Mouse (Mus musculus) lung, adult 2 months (tissue): ENCODE results near the gene Fam98b.

Experiments
- CTCF ChIP-seq: fragments of 200-500 bp; IDR thresholded peaks from 2 replicates; pipeline ENCODE4 v1.5.1; 2011; ENCODE audit warnings: mild to moderate bottlenecking, low read length, control low read depth; ENCODE audit not compliant: insufficient read depth
- POLR2A ChIP-seq: fragments of 200-500 bp; IDR thresholded peaks from 2 replicates; pipeline ENCODE4 v1.6.1; 2011; ENCODE audit warnings: low read depth, mild to moderate bottlenecking, control low read depth, low read length, borderline replicate concordance; ENCODE audit errors: extremely low read depth

DNA sequence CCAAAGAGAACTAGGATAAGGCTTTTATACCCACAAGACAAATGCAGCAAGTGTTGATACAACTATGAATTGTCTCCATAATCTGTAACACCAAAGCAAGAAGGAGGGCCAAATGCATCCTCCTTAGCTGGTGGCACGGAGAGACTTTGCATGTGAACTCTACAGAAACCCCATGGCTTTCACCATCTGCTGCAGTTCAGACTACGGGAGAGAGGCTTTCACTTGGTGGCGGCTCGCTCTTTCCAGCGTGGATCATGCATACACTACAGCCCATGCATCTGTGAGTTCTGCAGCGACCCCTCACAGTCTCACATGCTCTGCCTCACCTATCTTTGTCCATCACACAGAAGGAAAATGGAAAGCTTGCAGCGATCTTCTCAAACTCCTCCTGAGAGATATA, 38.8 kb downstream of the Fam98b start:
- TF ChIP-seq POLR2A (no peak), CTCF (no peak)
